Mouse (Mus musculus): ENCODE data around the gene Cherp. TPM values are rescaled to one million over a fixed set of nuclear protein-coding genes. Genes with fewer than 3 reads are reported as not detected.

Cherp gene
- polyA plus RNA-seq, 1 experiment: 146 TPM

DNA sequence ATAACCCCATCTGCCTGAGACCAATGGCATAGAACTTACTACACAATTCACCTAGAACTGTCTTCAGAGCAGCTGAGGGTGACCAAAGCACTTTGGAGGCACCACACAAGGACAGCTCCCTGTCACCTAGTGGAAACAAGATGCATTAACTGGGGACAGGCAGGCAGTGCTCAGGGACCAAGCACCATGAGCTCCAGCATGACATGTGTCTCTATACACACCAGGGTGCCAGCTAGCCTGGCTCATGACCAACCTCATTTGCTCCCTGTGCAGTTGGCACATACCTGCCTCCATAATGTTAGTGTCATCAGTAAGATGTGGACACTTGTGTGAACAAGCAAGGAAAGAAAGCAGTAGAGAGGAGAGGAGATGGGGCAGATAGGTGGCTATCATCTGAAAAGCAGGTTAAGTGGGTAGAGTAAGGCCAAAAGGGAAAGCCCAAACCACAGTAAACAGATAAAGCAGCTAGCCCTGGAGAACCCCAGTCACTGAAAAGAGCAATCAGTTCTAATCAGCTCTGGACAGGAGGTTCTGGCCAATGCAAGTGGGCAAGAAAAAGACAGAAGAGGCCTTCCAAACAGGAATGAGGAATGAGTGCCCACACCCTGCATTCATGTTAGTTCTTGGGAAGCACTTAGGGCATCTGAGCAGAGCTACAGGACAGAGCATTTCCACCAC is 29.8 kb upstream of the Cherp start:
- TF ChIP-seq POLR2A (IDR thresholded peaks at IDR 0.05; ENCODE audit: control insufficient read depth, extremely low read depth, insufficient read depth, low read length, poor library complexity) (no peak), CTCF (IDR thresholded peaks at IDR 0.05; ENCODE audit: borderline replicate concordance, control insufficient read depth, extremely low read depth, insufficient read depth, low read length, poor library complexity) (no peak)
- H3K4me1 ChIP-seq (replicated peaks; ENCODE audit: control insufficient read depth, insufficient read depth, low read length): peaks cover 9% of the 10 kb centered on the region
- no peak overlapping the region for H3K27ac ChIP-seq (ENCODE audit: control insufficient read depth, insufficient read depth, low read length)
- no peak for DNase-seq
- H3K27me3 ChIP-seq (ENCODE audit: control insufficient read depth, insufficient read depth, low read length): no peaks in the 10 kb centered on the region
- H3K4me3 ChIP-seq (ENCODE audit: control insufficient read depth, insufficient read depth, low read length): no peak overlapping the region
- H3K36me3 ChIP-seq (ENCODE audit: control insufficient read depth, insufficient read depth, low read length): no peaks in the 10 kb centered on the region

DNA sequence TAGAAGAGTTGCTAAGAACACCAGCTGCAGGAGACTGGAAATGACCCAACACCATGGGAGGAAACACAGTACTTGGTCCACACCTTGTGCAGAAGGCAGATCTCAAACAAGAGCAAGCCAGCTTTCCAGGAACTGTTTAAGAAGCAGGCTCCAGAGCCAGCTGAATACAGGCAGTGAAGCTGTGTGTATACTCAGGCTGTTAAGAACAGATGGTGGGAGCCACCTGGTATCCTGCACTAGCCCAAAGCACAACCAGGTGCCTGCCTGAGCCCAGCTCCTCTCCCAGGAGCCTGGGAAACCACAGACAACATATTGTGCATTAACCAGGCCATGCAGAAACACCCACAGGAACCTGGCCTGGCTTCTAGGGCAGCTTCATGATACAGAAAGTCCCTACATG is 29.1 kb upstream of the Cherp start:
- peaks cover 9% of the 10 kb centered on the region for H3K4me1 ChIP-seq (replicated peaks; ENCODE audit: control insufficient read depth, insufficient read depth, low read length)
- no peak for DNase-seq
- no peak overlapping the region for H3K4me3 ChIP-seq (ENCODE audit: control insufficient read depth, insufficient read depth, low read length)

DNA sequence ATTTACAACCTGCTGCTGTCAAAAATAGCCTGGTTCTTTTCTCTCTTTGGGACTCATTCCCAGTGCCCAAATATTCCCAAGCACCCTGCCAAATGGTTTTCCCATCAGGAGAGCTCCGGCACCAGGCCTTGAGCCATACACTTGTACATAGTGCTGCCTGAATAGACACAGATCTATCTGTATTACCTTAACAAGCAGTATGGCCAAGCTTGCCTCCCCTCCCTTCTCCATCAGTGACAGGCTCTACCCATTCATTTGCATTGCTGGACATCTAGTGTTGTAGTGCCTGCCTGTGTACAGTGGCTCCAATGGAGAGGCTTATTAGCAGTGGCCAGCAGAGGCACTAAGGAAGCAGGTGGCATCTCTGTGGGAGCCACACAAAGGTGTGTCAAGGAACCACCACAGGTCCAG is 25.5 kb upstream of the Cherp start:
- TF ChIP-seq POLR2A (IDR thresholded peaks at IDR 0.05; ENCODE audit: control insufficient read depth, extremely low read depth, insufficient read depth, low read length, poor library complexity): no peak
- no peak for DNase-seq
- no peaks in the 10 kb centered on the region for H3K27me3 ChIP-seq (ENCODE audit: control insufficient read depth, insufficient read depth, low read length)
- 93% methylated on average over 1 of the region's 1 CpGs for WGBS
- no peak overlapping the region for H3K27ac ChIP-seq (ENCODE audit: control insufficient read depth, insufficient read depth, low read length)
- peaks cover 10% of the 10 kb centered on the region for H3K36me3 ChIP-seq (ENCODE audit: control insufficient read depth, insufficient read depth, low read length)
- H3K4me1 ChIP-seq (replicated peaks; ENCODE audit: control insufficient read depth, insufficient read depth, low read length): peaks cover 9% of the 10 kb centered on the region
- H3K4me3 ChIP-seq (ENCODE audit: control insufficient read depth, insufficient read depth, low read length): no peak overlapping the region

More for the DNA sequence above, 29.1 kb upstream of the Cherp start:
- Histone ChIP-seq H3K36me3 (ENCODE audit: control insufficient read depth, insufficient read depth, low read length) (no peaks in the 10 kb centered on the region), H3K27me3 (ENCODE audit: control insufficient read depth, insufficient read depth, low read length) (no peaks in the 10 kb centered on the region), H3K27ac (ENCODE audit: control insufficient read depth, insufficient read depth, low read length) (no peak overlapping the region)
- no peak for TF ChIP-seq POLR2A (IDR thresholded peaks at IDR 0.05; ENCODE audit: control insufficient read depth, extremely low read depth, insufficient read depth, low read length, poor library complexity)
- no peak for TF ChIP-seq CTCF (IDR thresholded peaks at IDR 0.05; ENCODE audit: borderline replicate concordance, control insufficient read depth, extremely low read depth, insufficient read depth, low read length, poor library complexity)

DNA sequence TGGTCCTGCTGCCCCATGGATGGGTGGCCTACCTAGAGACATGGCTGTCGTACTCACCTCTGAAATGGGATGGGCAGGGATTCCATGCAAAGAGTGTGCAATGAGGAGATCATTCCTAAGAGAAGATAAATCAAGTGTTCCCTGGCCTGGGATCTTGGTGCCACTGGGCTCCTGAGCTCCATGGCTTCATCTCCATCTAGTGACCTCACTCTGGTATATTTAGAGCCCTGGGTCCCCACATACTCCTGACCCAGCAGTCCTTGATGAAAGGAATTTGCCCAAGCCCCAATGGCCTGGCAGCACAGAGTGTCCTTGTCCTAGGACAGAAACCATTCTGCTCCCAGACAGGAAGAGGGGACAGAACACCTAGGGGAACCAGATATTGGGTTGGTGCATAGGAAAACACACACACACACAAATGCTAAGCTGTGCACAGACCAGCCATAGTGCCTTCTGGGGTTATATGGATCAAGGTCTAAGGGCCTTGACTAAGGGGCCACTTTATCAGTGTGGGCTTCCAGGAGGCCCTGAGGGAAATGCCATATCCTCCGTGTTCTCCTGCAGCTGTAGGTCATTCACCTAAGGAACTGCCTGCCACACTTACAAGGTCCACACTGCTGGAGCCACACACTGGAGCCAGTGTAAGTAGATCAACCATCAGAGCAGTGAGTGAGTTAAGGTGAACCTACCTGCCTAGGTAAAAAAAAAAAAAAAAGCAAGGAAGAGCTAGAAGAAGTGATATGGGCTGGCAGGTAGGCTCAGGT is 24.7 kb upstream of the Cherp start:
- Histone ChIP-seq H3K27ac (ENCODE audit: control insufficient read depth, insufficient read depth, low read length) (no peak overlapping the region), H3K4me3 (ENCODE audit: control insufficient read depth, insufficient read depth, low read length) (no peak overlapping the region), H3K4me1 (replicated peaks; ENCODE audit: control insufficient read depth, insufficient read depth, low read length) (peaks cover 8% of the 10 kb centered on the region), H3K36me3 (ENCODE audit: control insufficient read depth, insufficient read depth, low read length) (peaks cover 12% of the 10 kb centered on the region), H3K27me3 (ENCODE audit: control insufficient read depth, insufficient read depth, low read length) (no peaks in the 10 kb centered on the region)
- no peak for DNase-seq
- 95% methylated on average over 2 of the region's 2 CpGs for WGBS
- no peak for TF ChIP-seq CTCF (IDR thresholded peaks at IDR 0.05; ENCODE audit: borderline replicate concordance, control insufficient read depth, extremely low read depth, insufficient read depth, low read length, poor library complexity)
- no peak for TF ChIP-seq POLR2A (IDR thresholded peaks at IDR 0.05; ENCODE audit: control insufficient read depth, extremely low read depth, insufficient read depth, low read length, poor library complexity)

DNA sequence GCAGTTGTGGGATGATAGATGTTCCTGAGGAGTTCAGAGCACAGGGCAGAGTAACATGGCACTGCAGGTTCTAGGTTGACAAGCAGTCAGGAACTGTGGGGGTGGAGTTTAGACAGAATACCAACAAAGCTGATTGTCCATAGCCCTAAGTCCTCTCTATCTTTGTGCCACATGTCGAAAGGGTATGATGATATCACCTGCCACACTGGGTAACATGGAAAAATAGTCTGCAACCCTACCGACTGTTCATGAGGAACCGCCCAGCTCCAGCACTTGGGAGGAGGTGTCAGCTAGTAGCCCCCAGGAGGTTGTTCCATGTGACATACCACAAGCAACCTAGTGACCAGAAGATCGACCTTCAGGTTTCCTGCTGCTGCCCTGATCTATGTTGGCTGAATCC is 23.5 kb upstream of the Cherp start:
- Histone ChIP-seq H3K4me1 (replicated peaks; ENCODE audit: control insufficient read depth, insufficient read depth, low read length) (peaks cover under 1% of the 10 kb centered on the region; the same call in 1 of the 2 replicates), H3K27me3 (ENCODE audit: control insufficient read depth, insufficient read depth, low read length) (no peaks in the 10 kb centered on the region), H3K27ac (ENCODE audit: control insufficient read depth, insufficient read depth, low read length) (no peak overlapping the region), H3K36me3 (ENCODE audit: control insufficient read depth, insufficient read depth, low read length) (peaks cover 12% of the 10 kb centered on the region), H3K4me3 (ENCODE audit: control insufficient read depth, insufficient read depth, low read length) (no peak overlapping the region)
- no peak for TF ChIP-seq CTCF (IDR thresholded peaks at IDR 0.05; ENCODE audit: borderline replicate concordance, control insufficient read depth, extremely low read depth, insufficient read depth, low read length, poor library complexity)
- no peak for TF ChIP-seq POLR2A (IDR thresholded peaks at IDR 0.05; ENCODE audit: control insufficient read depth, extremely low read depth, insufficient read depth, low read length, poor library complexity)
- 89% methylated on average over 4 of the region's 4 CpGs for WGBS
- no peak for DNase-seq

DNA sequence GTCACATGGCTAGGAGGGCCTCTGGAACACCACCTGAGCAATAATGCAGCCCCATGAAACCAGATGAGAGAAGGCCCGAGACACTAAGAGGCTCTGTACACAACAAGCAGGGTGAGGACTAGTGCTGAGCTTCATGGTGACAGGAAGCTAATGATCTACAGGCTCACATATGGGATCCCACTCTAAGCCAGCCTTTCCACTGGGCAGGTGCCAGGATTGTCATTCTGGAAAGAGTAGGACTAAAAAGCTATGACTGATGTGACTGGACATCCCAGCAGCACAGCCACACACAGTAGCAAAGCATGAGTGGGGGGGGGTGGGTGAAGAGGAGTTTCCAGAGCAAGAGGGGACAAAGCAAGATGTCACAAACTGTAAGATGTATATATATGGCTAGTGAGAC is 22.9 kb upstream of the Cherp start:
- no peak overlapping the region for H3K4me3 ChIP-seq (ENCODE audit: control insufficient read depth, insufficient read depth, low read length)

More for the DNA sequence above, 22.9 kb upstream of the Cherp start:
- DNase-seq: no peak
- H3K27me3 ChIP-seq (ENCODE audit: control insufficient read depth, insufficient read depth, low read length): no peaks in the 10 kb centered on the region
- peaks cover 12% of the 10 kb centered on the region for H3K36me3 ChIP-seq (ENCODE audit: control insufficient read depth, insufficient read depth, low read length)
- H3K27ac ChIP-seq (ENCODE audit: control insufficient read depth, insufficient read depth, low read length): no peak overlapping the region
- TF ChIP-seq CTCF (IDR thresholded peaks at IDR 0.05; ENCODE audit: borderline replicate concordance, control insufficient read depth, extremely low read depth, insufficient read depth, low read length, poor library complexity) (no peak), POLR2A (IDR thresholded peaks at IDR 0.05; ENCODE audit: control insufficient read depth, extremely low read depth, insufficient read depth, low read length, poor library complexity) (no peak)
- 97% methylated on average over 1 of the region's 1 CpGs for WGBS
- H3K4me1 ChIP-seq (replicated peaks; ENCODE audit: control insufficient read depth, insufficient read depth, low read length): peaks cover 3% of the 10 kb centered on the region
